Mouse (Mus musculus) cerebellum, adult 18-20 months (tissue): ENCODE results near the gene Gm17402.

ENCODE experiments used
- DNase-seq, 2 experiments: peaks; one replicate each; pipeline ENCODE4 v3.0.0; 2021

Gene Gm17402

DNA sequence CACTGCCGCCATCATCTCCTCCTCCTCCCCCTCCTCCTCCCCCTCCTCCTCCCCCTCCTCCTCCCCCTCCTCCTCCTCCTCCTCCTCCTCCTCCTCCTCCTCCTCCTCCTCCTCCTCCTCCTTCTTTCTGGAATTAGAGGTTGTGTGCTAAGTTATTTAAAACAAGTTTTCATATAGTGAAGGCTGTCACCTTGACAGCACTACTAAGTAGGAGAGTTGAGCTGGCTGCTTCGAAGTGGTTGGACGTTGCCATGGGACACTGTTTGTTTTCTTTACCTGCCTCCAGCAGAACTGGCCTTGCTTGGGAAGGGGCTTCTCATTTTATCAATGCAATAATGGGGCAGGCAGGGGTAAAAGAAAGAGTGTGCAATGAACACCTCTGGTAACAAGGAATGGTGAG lies at the start of gene Gm17402:
Gm17402 (minus strand) TSS at position 101 of the 400 bp plus-strand sequence.
- DNase-seq: no peak

DNA sequence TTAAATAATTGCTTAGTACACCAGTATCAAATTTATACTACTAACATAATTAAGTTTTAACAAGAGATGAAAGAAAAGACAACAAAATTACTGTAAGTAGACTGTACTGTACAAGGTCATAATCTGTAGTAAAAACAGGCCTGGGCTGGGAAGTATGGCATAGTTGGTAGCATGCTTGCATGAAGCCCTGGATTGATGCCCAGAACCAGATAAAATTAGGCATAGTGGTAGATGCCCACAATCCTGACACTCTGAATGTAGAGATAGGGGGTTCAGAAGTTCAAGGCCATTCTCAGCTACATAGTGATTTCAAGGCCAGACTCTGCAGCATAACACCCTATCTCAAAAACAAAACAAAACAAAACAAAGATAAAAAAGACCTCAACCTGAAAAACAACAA lies 3.3 kb upstream of the Gm17402 start:
- DNase-seq: no peak

DNA sequence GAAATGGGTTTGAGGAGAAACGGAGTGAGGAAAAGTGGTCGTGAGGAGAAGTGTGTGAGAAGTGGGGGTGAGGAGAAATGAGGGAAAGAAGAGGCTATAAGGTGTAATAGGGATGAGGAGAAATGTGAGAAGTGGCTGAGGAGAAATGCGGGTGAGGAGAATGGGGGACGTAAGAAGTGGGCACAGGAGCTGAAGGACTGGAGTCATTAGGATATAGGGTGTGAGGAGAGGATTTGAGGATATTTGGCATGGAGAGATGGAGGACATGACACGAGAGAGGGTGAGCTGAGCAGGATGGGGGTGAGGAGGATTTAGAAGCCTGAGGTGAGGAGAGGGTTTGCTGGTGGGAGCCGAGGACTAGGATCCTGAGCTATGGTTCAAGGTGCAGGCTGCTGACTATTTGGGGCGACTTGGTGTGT lies 594 bp downstream of the Gm17402 start:
- no peak for DNase-seq

DNA sequence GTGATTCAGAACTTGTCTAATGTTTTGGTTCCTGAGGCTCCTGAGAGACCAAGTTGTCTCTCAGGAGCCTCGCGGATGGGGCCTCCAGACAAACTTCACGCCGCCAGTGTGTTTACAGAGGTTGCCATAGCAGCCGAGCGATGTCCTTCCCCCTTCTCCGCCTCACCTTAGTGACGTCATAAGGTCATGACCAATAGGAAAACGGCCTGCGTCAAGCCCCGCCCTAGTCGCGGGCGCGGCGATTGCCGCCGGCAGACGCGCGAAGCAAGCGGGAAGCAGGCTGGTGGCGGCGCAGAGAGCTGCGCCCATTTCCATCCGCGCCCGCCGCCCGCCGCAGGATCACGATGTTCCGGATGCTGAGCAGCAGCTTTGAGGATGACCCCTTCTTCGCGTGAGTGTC lies 1.1 kb downstream of the Gm17402 start, which contains the start of gene Mlf1:
Mlf1 (plus strand) TSS at position 226 of the 400 bp plus-strand sequence.
- peak; percentile 76 to 79 for DNase-seq

DNA sequence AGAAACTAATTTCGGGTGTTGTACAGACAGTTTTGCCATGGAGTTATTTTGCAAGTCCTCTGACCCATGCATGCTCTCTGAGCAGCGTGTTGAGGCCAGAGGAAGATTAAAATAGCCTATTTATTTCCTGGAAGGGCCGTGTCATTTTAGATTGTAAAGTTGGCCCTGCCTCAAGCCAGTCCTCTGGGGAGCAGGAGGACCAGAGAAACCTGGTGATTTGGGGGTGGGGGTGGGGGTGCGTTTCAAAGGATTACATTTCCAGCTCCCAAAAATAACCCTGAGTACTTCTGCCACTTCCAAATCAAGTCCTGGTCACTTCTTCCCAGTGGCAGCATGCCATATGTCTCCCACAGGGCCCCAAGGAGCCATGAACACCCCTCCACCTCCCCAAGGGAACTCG lies 2.2 kb downstream of the Gm17402 start:
- no peak for DNase-seq

DNA sequence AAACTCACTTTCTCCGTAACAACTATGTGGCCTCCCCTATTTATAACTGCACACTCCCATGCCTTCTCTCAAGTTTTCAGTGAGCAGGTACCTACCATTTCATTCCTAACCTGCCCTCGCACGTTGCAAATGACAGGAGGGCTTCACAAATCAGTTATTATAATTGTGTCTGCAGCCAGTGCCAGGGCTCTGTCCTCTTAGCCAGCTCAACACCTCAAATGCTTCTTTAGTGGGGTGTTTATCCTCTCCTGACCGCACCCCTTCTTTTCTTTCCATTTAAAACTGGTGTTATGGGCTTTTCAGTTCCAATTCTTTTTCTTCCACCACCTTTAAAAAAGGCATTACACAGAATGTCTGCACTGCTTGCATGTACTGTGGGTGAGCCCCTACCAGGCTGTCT lies 2.8 kb downstream of the Gm17402 start:
- no peak for DNase-seq

DNA sequence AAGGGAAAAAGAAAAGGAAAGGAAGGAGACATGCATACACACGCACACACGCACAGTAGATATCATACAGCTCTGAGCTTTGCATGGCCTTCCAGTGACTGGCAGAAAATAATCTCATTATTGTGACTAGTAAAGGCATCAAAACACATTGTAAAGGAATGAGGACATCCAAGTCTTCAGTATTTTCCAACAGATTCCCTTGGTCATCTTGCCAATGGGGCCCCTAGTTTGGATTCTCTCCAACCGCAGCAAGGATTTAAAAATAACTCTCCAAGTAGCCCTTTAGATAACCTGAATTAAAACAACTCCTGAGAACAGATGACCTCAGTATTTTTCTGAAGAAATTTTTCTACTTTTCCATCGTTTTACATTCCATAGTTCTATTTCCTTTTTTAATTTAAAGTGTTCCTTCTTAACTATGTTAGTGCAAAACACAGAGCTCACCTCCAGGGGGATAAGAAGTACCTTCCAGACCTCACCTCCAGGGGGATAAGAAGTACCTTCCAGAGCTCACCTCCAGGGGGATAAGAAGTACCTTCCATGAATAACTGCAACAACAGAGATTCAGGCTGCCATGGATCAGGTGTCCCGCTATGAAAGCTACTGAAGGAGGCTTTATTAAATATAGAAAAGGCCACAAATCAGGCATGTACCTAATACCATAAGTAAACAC lies 5.4 kb downstream of the Gm17402 start:
- DNase-seq: no peak

DNA sequence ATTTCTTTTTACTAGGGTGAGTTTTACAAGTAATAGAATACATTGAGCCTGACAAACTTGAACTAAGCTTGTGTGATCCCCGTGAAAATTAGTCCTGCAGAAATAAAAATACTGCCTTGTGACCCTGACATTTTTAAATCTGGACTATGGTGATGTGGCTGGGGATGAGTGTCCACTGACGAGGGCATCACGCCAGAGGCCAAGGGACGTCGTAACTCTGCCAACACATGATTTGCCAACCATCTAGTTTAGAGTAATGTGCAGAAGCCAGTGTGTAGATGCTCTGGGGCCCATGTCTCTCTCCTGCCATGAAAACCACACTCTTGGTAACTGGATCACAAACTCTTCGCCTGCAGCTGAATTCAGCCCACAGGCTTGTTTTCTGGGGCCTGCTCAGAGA lies 7.5 kb downstream of the Gm17402 start:
- DNase-seq: no peak

DNA sequence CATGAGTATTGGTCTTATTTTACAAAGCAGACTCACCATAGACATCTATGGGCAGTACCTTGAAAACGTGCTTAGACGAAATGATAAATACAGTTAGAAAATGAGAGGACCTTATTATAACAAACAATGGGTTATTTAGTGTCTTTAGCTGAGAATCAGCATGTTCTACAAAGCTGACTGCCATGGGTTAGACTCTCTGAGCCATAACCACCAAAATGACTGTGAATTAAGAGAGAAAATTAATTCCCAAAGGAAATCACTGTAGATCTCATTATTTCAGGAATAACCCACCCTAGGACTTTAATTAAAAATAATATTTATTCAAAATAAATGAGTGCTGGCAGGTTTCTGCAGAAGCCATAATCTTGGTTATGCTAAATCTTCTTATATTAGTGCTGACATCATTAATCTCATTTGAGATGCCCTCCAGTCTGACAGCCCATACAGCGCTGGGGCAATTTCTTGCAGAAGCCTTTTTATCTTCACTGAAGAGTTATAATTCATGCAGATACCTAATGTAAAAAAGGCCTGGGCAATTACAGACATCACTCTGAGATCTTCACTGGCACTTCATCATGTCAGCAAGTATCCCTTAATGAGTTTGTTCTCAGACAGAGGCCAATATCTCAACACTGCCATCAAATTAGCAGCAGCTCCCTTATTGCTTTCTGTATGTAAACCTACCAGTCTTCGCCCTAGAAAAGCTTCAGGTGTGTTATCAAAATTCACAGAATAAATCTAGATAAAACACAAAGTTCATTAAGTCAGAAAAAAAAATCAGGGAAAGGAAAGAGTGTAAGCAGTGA lies 8.7 kb downstream of the Gm17402 start:
- no peak for DNase-seq

DNA sequence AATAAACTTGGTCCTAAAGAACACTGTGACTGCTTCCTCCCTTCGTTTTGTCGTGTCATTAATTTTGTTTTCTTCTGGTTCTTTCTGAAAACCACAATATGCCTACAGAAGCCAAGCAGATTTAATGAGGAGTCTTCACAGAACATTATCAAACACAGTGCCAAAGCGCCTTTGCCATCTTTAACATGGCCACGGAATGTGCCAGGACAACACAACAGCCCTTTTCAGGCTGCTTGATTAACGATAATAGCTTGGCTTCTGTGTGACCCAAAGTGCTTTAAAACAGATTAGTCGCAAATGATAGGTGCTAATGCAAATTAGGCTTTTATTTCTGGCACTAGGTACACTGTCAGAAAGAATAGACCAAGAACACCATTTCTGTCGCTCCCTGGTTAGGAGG lies 16.6 kb downstream of the Gm17402 start:
- no peak for DNase-seq

DNA sequence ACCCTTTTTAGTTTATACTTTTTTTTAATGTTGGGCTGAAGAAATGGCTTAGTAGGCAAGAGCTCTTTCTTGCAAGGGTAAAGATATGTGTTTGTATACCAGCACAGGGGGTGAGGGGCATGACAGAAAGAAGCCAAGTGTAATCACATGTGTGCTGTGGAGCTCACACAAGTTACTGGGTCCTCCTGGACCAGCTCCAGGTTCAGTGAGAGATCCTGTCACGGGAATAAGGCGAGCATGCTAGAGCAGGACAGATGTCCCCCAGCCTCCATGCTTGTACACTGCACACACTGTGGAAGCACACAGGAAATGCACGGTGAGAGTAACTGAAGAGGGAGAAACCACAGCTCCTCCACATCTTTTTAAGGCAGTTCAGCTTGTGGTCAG lies 22.2 kb downstream of the Gm17402 start:
- DNase-seq: no peak

DNA sequence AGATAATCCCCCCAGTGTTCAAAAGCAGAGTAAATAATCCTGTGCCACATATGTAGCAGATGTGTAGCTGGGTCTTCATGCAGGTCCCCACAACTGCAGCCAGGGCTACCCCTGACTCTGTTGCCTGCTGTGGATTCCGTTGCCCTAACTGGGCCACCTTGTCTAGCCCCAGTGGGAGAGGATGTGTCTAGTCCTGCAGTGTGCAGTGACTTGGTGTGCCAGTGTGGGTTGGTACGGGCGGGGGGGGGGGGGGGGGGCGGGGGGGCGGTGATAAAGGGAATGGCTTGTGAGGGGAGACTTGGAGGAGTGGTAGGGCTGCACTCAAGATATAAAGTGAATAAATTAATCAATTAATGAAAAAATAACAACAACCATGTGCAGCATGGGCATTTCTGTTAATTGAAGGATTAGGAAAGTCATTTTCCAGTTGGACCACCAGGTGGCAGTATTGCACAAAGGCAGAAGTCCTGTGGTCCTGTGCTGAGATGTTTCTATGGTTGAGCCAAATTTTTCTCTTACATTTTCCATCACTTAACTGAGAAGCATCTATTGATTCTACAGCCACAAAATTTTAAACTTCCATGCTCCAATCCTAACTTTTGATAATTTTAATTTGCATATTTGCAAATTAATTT lies 22.7 kb downstream of the Gm17402 start:
- DNase-seq: peak; percentile 44 to 50

DNA sequence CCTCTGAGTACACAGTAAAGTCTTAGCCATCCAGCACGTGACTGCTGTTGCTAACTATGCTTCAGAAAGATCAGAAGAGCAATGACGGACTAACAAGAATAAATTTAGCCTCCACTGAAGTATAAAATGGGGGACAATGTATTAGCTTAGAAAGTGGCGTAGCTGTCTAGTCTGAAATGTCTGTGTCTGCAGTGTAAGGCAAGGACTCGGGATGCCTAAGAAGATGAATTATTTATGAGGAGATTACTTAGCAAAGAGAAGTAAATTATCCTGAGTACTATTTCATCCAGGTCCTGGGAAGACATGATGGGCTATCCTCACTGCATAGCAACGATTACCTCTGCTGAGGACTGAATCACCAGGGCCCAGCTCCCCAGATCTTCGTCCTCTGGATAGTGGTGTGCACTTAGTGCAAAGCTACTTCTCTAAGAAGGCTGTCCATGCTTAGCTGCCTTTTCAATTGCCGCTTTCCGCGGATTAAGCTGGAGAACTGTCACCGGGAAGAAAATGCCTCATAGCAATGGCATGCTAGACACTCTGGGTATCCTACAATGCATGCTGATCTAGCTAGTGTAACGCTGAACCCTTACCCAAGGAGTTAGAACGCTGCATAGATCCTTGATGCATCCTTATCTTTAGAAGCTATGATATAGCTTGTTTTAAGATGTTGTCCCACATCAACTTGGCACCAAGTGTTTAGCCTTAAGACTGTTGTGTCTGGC lies 23.4 kb downstream of the Gm17402 start:
- DNase-seq: no peak

DNA sequence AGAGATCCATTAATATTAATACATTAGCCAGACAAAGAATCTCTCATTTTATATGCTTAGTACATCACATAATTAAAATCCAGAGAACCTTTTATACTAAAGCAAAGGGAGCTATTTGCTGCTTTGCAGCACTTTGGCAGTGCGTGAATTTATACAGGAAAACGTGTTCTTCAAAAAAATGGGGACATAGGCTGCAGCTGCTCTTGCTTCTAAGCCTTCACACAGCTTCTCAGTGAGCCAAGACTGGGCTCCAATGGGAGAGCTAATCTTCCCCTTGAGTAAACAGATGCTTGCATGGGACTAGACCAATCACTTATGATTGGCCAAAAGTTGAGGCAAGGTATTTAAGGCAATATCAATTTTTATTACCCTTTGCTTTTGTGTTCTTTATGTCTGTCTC lies 28.3 kb downstream of the Gm17402 start:
- DNase-seq: no peak

DNA sequence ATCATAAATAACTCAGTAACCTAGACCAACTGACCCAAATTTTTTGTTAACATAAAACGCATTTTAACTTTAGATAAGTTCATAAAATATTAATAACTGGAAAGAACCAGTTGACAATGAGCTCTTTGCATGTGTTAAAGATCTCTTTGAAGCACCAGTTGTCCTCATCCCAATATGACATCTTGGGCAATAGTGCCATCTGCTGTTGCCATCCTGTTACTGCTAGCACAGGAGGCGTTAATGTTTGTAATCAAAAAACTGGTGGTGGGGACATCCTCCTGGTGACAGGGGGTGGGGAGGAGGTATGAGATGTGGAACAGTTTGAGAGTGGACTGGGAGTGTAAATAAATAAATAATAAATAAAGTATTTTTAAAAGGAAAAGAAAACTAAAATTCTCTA lies 30.4 kb downstream of the Gm17402 start:
- peak; percentile 47 to 51 for DNase-seq

DNA sequence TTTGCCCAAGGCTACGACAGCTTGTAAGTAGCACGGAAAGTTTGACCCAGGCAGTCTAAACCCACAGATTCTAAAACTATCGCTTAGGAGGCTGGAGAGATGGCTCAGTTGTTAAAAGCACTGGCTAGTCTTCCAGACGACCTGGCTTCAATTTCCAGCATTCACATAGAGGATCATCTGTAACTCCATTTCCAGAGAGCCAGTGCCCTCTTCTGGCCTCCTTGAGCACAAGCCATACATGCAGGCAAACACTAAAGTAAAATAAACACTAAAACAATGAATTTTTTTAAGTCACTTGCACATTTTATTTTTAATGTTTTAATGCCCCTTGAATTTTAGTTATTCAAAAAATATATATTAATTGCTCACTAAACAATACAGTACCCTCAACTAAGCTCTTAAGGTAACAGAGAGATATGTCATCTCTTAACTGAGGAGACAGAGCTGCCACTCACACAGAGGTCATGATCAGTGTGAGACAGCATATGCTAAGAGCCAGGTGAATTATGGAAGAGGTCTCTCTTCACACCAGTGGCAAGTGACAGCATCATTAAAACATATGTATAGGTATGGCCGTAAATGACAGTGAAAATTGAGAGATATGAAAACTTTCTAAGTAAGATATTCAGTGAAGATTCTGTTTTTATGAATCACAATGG lies 31.8 kb downstream of the Gm17402 start:
- no peak for DNase-seq

DNA sequence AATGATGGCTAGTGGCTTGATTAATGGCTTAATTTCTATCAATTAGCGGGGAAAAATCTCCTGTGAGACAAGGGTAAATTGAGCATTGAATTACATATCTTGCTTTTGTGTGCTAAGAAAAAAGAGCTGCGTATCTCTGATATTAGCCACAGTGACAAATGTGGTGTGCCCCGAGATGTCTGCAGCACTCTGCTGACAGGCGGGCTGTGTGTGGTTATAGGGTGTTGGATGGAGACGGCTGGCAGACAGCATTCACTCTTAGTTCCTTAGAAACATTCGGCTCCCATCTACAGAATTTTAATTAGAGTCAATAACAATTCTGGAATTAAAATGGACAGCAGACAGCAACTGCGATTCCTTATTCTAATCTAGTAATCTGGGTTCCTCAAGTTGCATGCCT lies 34.0 kb downstream of the Gm17402 start:
- DNase-seq: no peak

DNA sequence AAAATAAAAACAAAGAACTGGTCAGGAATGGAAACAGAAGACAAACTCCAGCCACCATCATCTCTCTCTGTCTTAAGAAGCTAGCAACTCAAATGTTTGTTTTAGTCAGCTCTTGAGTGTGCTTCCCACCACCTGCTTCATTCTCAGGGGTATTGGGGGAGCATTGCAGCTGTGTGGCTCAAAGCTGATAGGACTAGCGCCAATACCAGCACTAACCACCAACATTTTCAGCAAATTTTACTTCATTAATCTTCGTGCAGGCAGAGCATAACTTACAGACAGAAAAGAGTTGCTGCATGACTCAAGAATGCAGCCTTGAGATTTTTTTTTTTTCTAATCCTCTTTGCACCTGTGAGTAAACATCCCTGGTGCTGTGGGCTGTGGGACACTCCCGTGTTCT lies 35.4 kb downstream of the Gm17402 start:
- no peak for DNase-seq

DNA sequence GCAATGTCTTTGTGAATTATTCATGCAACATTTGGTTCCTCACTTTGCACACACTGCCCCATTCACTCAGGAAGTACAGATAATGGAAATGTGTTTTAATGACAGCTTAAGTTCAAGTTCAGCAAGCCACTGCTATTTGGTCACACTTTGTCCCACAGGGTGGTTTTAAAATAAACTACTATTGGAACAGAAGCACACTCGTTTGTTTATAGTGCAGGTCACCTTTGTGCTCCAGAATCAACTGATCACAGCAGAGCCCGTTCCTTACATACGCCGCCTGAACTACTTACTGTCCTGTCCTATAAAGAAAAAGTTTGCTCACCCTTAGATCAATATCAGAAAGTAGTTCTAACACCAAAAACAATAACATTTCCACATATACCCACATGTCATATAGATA lies 52.5 kb downstream of the Gm17402 start:
- no peak for DNase-seq
